Mouse (Mus musculus) olfactory bulb, adult 2 months (tissue): ENCODE data around the gene Tex10. TPM values are rescaled to one million over a fixed set of nuclear protein-coding genes. Genes with fewer than 3 reads are reported as not detected.
"Not testable (repeated sequence)": the region's sequence is repeated elsewhere in the genome, so short reads cannot be mapped to it uniquely, and the experiment has no call there.

Experiments used
- H3K27ac ChIP-seq: fragments of 200-500 bp; 2 replicates; pipeline ENCODE4 v1.5.1; 2012; ENCODE audit warnings: low read depth, low read length; ENCODE audit not compliant: insufficient read depth
- H3K4me1 ChIP-seq: fragments of 200-500 bp; 2 replicates; pipeline ENCODE4 v1.6.1; 2012; ENCODE audit warnings: low read length; ENCODE audit not compliant: control insufficient read depth, insufficient read depth
- H3K4me3 ChIP-seq: fragments of 200-500 bp; 2 replicates; pipeline ENCODE4 v1.5.1; 2012; ENCODE audit warnings: mild to moderate bottlenecking, low read depth, low read length, moderate library complexity; ENCODE audit not compliant: insufficient read depth
- CTCF ChIP-seq: fragments of 200-500 bp; IDR thresholded peaks from 2 replicates; pipeline ENCODE4 v1.5.1; 2012; ENCODE audit warnings: low read depth, mild to moderate bottlenecking, low read length, moderate library complexity; ENCODE audit not compliant: insufficient read depth
- POLR2A ChIP-seq: fragments of 200-500 bp; IDR thresholded peaks from 2 replicates; pipeline ENCODE4 v1.6.1; 2012; ENCODE audit warnings: mild to moderate bottlenecking, low read depth, low read length, moderate library complexity; ENCODE audit not compliant: insufficient read depth
- WGBS: fragments of 180-500 bp; shearing (Covaris S2); methylation state at CpG from one replicate; pipeline ENCODE4 v1.1.7; 2018; 5-methylcytosine and 5-hydroxymethylcytosine counted together
- polyA plus RNA-seq: library from polyadenylated mRNA; stranded (reverse); fragments of >200 nt; gene quantifications from 2 replicates; pipeline ENCODE4 v1.2.4, GENCODE M21; 2012; ENCODE audit warnings: low replicate concordance; ENCODE audit not compliant: missing spikeins, insufficient read depth, insufficient read length

Tex10 gene
- polyA plus RNA-seq, 1 experiment: not detected

DNA sequence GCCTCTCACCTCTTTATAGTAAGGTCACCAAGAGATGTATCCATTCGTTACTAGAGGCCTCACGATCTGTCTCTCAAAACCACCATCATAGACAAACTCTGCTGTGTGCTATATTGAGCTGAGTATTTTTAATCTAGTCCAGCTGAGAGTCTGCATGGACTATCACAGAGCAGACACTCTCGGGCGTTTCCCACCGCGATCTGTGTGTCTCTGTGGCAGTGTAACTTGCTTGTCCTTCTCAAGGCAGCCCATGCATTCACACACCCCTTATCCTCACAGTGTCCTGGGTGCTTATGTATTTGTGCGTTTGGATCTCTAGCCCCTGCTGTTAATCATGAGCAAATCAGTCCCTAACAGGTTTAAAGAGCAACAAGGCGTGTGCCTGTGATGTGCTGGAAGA is 59.8 kb downstream of the Tex10 start:
- WGBS: 96% methylated on average over 8 of the region's 8 CpGs
- no peak for TF ChIP-seq CTCF
- TF ChIP-seq POLR2A: no peak
- H3K4me1 ChIP-seq: no peaks in the 10 kb centered on the region
- no peak overlapping the region for H3K27ac ChIP-seq
- no peak overlapping the region for H3K4me3 ChIP-seq

DNA sequence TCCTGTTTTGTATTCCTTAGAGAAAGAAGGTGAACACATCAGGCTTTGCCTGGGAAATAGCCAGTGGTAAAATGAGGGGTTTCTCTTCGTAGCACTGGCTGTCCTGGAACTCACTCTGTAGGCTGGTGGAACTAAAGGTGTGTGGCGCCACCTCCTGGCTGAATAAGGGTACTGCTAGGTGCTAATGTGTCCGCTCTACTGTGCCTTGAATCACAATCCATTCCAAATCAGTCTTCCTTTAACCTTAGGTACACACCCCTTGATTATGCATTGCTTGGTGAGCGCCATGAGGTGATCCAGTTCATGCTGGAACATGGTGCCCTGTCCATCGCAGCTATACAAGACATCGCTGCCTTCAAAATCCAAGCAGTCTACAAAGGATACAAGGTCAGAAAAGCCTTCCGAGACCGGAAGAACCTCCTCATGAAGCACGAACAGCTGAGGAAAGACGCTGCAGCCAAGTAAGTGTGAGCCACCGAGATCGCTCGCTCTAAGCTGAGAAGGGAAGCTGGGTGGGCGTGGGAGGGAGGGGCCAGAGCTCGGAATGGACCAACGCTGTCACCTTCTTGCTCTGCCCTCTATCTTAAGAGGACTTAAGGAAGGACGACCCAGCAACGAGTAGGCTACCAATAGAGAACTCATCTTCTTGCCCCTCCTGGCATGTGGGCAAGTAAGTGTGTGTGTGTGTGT is 65.8 kb downstream of the Tex10 start:
- H3K4me3 ChIP-seq: no peak overlapping the region
- TF ChIP-seq POLR2A (no peak), CTCF (no peak)
- 63% methylated on average over 18 of the region's 18 CpGs for WGBS
- H3K27ac ChIP-seq: no peak overlapping the region
- H3K4me1 ChIP-seq: peaks cover 2% of the 10 kb centered on the region; the same call in 1 of the 2 replicates

DNA sequence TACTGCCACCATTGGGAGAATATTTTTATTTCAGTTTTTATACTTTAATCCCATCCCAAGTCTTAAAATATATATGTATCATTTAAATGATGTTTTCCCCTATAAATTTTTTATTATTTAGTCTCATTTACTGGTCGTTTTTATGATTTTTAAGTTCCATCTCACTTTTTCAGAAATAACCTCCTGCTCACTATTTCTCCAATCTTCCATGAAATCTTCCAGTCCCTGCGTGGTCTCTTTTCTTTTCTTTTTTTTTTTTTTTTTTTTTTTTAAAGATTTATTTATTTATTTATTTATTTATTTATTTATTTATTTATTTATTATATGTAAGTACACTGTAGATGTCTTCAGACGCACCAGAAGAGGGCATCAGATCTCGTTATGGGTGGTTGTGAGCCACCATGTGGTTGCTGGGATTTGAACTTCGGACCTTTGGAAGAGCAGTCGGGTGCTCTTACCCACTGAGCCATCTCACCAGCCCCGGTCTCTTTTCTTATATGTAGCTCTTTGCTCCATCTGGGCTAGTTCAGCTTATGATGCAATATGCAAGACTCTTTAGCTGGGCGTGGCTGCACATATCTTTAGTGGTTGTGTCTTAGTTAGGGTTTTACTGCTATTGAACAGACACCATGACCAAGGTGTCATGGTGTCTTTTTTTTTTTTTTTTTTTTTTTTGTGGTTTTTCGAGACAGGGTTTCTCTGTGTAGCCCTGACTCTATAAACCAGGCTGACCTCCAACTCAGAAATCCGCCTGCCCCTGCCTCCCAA is 67.4 kb downstream of the Tex10 start:
- not testable (repeated sequence) for H3K4me1 ChIP-seq, H3K4me3 ChIP-seq, H3K27ac ChIP-seq
- WGBS: 94% methylated on average over 10 of the region's 10 CpGs

DNA sequence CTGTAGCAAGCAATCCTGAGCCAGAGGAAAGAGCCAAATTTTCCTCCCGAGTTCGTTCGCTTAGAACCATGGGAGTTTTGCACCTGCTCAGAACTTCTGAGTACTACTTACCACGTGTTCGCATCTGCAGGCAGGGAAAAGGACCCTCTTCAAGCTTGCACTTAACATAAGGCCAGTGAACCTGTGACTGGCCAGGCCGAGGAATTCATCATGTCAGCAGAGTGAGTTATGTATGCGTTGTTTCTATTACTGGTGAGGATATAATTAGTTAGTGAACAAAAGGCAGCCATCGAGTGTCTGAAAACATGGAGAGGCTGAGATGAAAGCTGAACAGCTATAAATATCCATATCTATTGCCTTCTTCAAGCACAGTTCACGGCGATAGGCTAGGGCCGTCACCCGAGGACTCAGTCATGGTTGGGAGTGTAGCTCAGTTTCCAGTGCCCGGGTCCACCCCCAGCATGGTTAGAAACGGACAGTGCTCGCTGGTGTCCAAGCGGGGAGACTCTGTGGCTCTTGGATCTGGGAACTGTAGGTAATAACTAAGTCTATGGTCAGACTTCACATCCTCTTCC is 70.1 kb downstream of the Tex10 start:
- Histone ChIP-seq H3K27ac (no peak overlapping the region), H3K4me1 (peaks cover 2% of the 10 kb centered on the region; the same call in 1 of the 2 replicates), H3K4me3 (no peak overlapping the region)
- 69% methylated on average over 16 of the region's 16 CpGs for WGBS
- TF ChIP-seq POLR2A (no peak), CTCF (no peak)

DNA sequence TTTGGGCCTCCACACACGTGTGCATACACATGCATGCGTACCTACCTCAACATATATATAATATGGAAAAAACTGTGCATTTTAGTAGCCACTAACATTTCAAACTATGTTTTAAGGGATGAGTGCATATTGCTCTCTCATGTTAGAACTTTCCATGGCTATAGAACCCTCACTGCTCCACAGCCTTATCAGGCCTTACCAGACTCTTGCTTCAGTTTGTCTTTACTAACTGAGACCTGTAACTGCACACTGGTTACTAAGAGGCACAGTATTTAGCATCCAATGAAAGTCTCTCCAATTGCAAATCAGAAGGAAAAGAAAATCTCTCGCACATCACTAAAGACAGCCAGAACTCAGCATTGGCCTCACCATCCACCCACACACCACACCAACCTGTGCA is 76.3 kb downstream of the Tex10 start:
- TF ChIP-seq CTCF: no peak
- TF ChIP-seq POLR2A: no peak
- Histone ChIP-seq H3K27ac (no peak overlapping the region), H3K4me3 (no peak overlapping the region), H3K4me1 (no peaks in the 10 kb centered on the region)
- 96% methylated on average over 3 of the region's 3 CpGs for WGBS

DNA sequence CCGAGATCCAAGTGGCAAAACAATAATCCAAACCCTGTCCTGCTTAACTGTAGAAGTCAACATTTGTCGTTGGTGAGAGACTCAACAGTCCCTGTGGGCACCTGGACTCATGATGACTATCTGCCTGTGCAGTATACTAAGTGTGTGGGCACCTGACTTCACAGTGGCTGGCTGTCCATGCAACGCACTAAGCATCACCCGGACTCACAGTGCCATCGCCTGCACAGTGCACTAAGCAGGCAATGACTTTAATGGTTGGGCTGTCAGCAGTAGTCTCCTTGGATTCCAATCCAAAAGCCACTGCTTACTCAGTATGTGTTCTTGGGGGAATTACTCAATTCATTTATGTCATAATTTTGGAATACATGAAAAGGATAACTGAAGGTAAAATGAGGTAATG is 90.8 kb downstream of the Tex10 start:
- WGBS: 84% methylated on average over 5 of the region's 5 CpGs
- Histone ChIP-seq H3K4me3 (no peak overlapping the region), H3K27ac (no peak overlapping the region), H3K4me1 (no peaks in the 10 kb centered on the region)
- no peak for TF ChIP-seq CTCF
- TF ChIP-seq POLR2A: no peak

DNA sequence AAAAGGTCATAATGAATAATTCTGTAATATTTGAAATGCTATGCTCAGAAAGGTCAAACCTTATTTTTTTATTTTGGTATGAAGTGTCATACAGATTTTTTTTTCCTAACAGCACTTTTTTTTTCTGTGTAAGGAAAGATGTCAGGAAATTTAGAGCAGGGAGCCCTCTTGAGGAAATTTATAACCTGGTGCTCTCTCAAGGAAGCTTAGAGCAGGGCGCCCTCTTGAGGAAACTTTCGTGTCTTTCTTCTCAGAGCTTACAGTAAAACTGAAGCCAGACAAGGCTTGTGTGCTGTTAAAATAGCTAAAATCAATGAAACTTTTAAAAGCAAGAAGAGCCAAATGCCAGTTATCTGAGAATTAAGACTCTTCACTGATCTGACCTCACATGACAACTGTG is 92.3 kb downstream of the Tex10 start:
- WGBS: 0% methylated on average over 2 of the region's 2 CpGs
- no peaks in the 10 kb centered on the region for H3K4me1 ChIP-seq
- TF ChIP-seq POLR2A: no peak
- TF ChIP-seq CTCF: no peak
- no peak overlapping the region for H3K27ac ChIP-seq
- no peak overlapping the region for H3K4me3 ChIP-seq

Other genes starting within 250 kb of the Tex10 start
- 659 TPM in 1 of 2 replicates, not detected in the other for gene Erp44, start 193.9 kb downstream of the Tex10 start, polyA plus RNA-seq
- gene Invs, start 193.7 kb downstream of the Tex10 start, polyA plus RNA-seq: not detected in 2 replicates
- not detected in 2 replicates for gene Msantd3, start 66.5 kb upstream of the Tex10 start, polyA plus RNA-seq
- not detected in 2 replicates for gene Tmeff1, start 111.7 kb upstream of the Tex10 start, polyA plus RNA-seq
- not detected in 2 replicates for gene Cavin4, start 190.1 kb upstream of the Tex10 start, polyA plus RNA-seq